Mouse (Mus musculus) kidney, postnatal 0 days (tissue): ENCODE results near the gene Gldn. TPM values are rescaled to one million over a fixed set of nuclear protein-coding genes. Genes with fewer than 3 reads are reported as not detected.

Source experiments
- ATAC-seq: fragments of 200-750 bp; cut with Nextera tagmentation; replicated peaks from 2 replicates; pipeline ENCODE4 v1.8.0; 2017; ENCODE audit warnings: low read depth, moderate number of reproducible peaks, moderate TSS enrichment, moderate library complexity; ENCODE audit not compliant: low FRiP score
- DNase-seq: peaks from one replicate; pipeline ENCODE4 v3.0.0-alpha.2; 2016; ENCODE audit warnings: low spot score
- H3K27ac ChIP-seq: fragments of 300-500 bp; sonication (generic); 2 replicates; pipeline ENCODE4 v1.5.1; 2014; ENCODE audit warnings: mild to moderate bottlenecking
- H3K27me3 ChIP-seq: fragments of 300-500 bp; sonication (generic); 2 replicates; pipeline ENCODE4 v1.6.1; 2014; ENCODE audit warnings: low read length, mixed read lengths; ENCODE audit not compliant: insufficient read depth
- H3K36me3 ChIP-seq: fragments of 300-500 bp; sonication (generic); 2 replicates; pipeline ENCODE4 v1.6.1; 2014; ENCODE audit warnings: low read length, mixed read lengths; ENCODE audit not compliant: insufficient read depth
- H3K4me1 ChIP-seq: fragments of 300-500 bp; sonication (generic); replicated peaks from 2 replicates; pipeline ENCODE4 v1.6.1; 2014; ENCODE audit warnings: antibody characterized with exemption, low read length, mixed read lengths; ENCODE audit not compliant: insufficient read depth
- H3K4me2 ChIP-seq: fragments of 300-500 bp; sonication (generic); 2 replicates; pipeline ENCODE4 v1.6.1; 2014; ENCODE audit warnings: mild to moderate bottlenecking, low read length, moderate library complexity, mixed read lengths
- H3K4me3 ChIP-seq: fragments of 300-500 bp; sonication (generic); replicated peaks from 2 replicates; pipeline ENCODE4 v1.5.1; 2014; ENCODE audit warnings: low read depth, low read length
- H3K9ac ChIP-seq: fragments of 300-500 bp; sonication (generic); 2 replicates; pipeline ENCODE4 v1.6.1; 2014; ENCODE audit warnings: low read depth, low read length
- H3K9me3 ChIP-seq: fragments of 300-500 bp; sonication (generic); replicated peaks from 2 replicates; pipeline ENCODE4 v1.6.1; 2016; ENCODE audit warnings: low read length, inconsistent platforms, mixed read lengths
- CTCF ChIP-seq: IDR thresholded peaks from 2 replicates; pipeline ENCODE4 v1.5.1; 2016; ENCODE audit warnings: antibody characterized with exemption, low read depth, mild to moderate bottlenecking, moderate library complexity
- WGBS: fragments of 180-500 bp; shearing (Covaris S2); extraction: QIAGEN DNeasy Blood & Tissue Kit; methylation state at CpG from one replicate; pipeline ENCODE4 v1.1.7; 2014; 5-methylcytosine and 5-hydroxymethylcytosine counted together
- polyA plus RNA-seq: library from polyadenylated mRNA; unstranded; fragments of >200 nt; fragmentation: Nextera tagmentation; extraction: Ambion mirVana; gene quantifications from 2 replicates; pipeline ENCODE4 v1.2.1, GENCODE M21; 2015

The Gldn gene
- polyA plus RNA-seq, 1 experiment from 2014 or later: 4.6 TPM

- DNase-seq (no peak), ATAC-seq (no peak)
- WGBS: 91% methylated on average over 5 of the region's 8 CpGs
Observed at GRCm38 (mm10) chr9:54356756-54357155, 70.5 kb downstream of the Gldn start.

More at GRCm38 (mm10) chr9:54356756-54357155, 70.5 kb downstream of the Gldn start:
- H3K27me3 ChIP-seq: no peaks in the 10 kb centered on the region
- TF ChIP-seq CTCF: no peak
- no peak overlapping the region for H3K9ac ChIP-seq
- no peak overlapping the region for H3K4me2 ChIP-seq
- no peaks in the 10 kb centered on the region for H3K9me3 ChIP-seq
- no peak overlapping the region for H3K27ac ChIP-seq
- no peak overlapping the region for H3K4me3 ChIP-seq
- H3K36me3 ChIP-seq: no peaks in the 10 kb centered on the region
- no peaks in the 10 kb centered on the region for H3K4me1 ChIP-seq

Other genes starting within 250 kb of the Gldn start
- 0.30 and 0.33 TPM in 2 replicates for gene Tnfaip8l3, start 218.1 kb upstream of the Gldn start, polyA plus RNA-seq
- gene Cyp19a1, start 18.4 kb upstream of the Gldn start, polyA plus RNA-seq: not detected in 2 replicates
- 7.5 and 8.5 TPM in 2 replicates for gene Dmxl2, start 215.1 kb downstream of the Gldn start, polyA plus RNA-seq